Mouse (Mus musculus) stomach, embryonic 14.5 days (tissue): ENCODE results near the gene Zmiz1. TPM values are rescaled to one million over a fixed set of nuclear protein-coding genes. Genes with fewer than 3 reads are reported as not detected.

Source experiments
- ATAC-seq: fragments of 200-750 bp; cut with Nextera tagmentation; 2 replicates; pipeline ENCODE4 v1.8.0; 2017; ENCODE audit warnings: low read depth, moderate TSS enrichment; ENCODE audit not compliant: insufficient number of reproducible peaks, insufficient read depth, low FRiP score
- H3K27ac ChIP-seq: fragments of 300-500 bp; sonication (generic); 2 replicates; pipeline ENCODE4 v1.5.1; 2014; ENCODE audit warnings: mild to moderate bottlenecking, low read length, moderate library complexity, mixed read lengths
- H3K27me3 ChIP-seq: fragments of 300-500 bp; sonication (generic); 2 replicates; pipeline ENCODE4 v1.6.1; 2014; ENCODE audit warnings: low read length, control low read depth, mixed read lengths; ENCODE audit not compliant: control insufficient read depth, insufficient read depth
- H3K36me3 ChIP-seq: fragments of 300-500 bp; sonication (generic); 2 replicates; pipeline ENCODE4 v1.6.1; 2014; ENCODE audit warnings: mild to moderate bottlenecking, control low read depth, low read length, moderate library complexity, mixed read lengths; ENCODE audit not compliant: control insufficient read depth, insufficient read depth
- H3K4me1 ChIP-seq: fragments of 300-500 bp; sonication (generic); 2 replicates; pipeline ENCODE4 v1.6.1; 2014; ENCODE audit warnings: low read length, control low read depth, mixed read lengths; ENCODE audit not compliant: control insufficient read depth, insufficient read depth
- H3K4me2 ChIP-seq: fragments of 300-500 bp; sonication (generic); replicated peaks from 2 replicates; pipeline ENCODE4 v1.6.1; 2014; ENCODE audit warnings: low read depth, low read length, control low read depth
- H3K4me3 ChIP-seq: fragments of 300-500 bp; sonication (generic); 2 replicates; pipeline ENCODE4 v1.5.1; 2014; ENCODE audit warnings: low read depth, low read length, control low read depth
- H3K9ac ChIP-seq: fragments of 300-500 bp; sonication (generic); replicated peaks from 2 replicates; pipeline ENCODE4 v1.6.1; 2014; ENCODE audit warnings: low read depth, mild to moderate bottlenecking, control low read depth, low read length, moderate library complexity, mixed read lengths
- H3K9me3 ChIP-seq: fragments of 300-500 bp; sonication (generic); 2 replicates; pipeline ENCODE4 v1.6.1; 2016; ENCODE audit warnings: low read depth, low read length, control low read depth; ENCODE audit not compliant: control insufficient read depth
- WGBS: fragments of 180-500 bp; shearing (Covaris S2); extraction: QIAGEN DNeasy Blood & Tissue Kit; methylation state at CpG from one replicate; pipeline ENCODE4 v1.1.7; 2014; 5-methylcytosine and 5-hydroxymethylcytosine counted together
- polyA plus RNA-seq: library from polyadenylated mRNA; unstranded; fragments of >200 nt; fragmentation: Nextera tagmentation; extraction: Ambion mirVana; gene quantifications from 2 replicates; pipeline ENCODE4 v1.2.1, GENCODE M21; 2014

Gene Zmiz1
- polyA plus RNA-seq, 1 experiment from 2014 or later = 45.3 TPM

- Histone ChIP-seq H3K27ac (peak overlapping the region; percentile 56), H3K4me1 (peaks cover 29% of the 10 kb centered on the region), H3K27me3 (no peaks in the 10 kb centered on the region), H3K36me3 (no peaks in the 10 kb centered on the region), H3K4me2 (no peak overlapping the region), H3K4me3 (no peak overlapping the region), H3K9me3 (no peaks in the 10 kb centered on the region), H3K9ac (no peak overlapping the region)
- WGBS = 23% methylated on average over 11 of the region's 11 CpGs
- ATAC-seq = peak; percentile 66; the same call in 1 of the 2 replicates
Measured at GRCm38 (mm10) chr14:25565344-25566088, 106.5 kb downstream of the Zmiz1 start.

GRCm38 (mm10) chr14:25567245-25567644 lies 108.3 kb downstream of the Zmiz1 start:
- Histone ChIP-seq H3K4me3 (no peak overlapping the region), H3K9ac (no peak overlapping the region), H3K9me3 (no peaks in the 10 kb centered on the region), H3K27me3 (no peaks in the 10 kb centered on the region), H3K4me1 (peaks cover 16% of the 10 kb centered on the region), H3K27ac (no peak overlapping the region), H3K36me3 (peaks cover 4% of the 10 kb centered on the region), H3K4me2 (no peak overlapping the region)
- 47% methylated on average over 3 of the region's 3 CpGs for WGBS
- no peak for ATAC-seq

- 91% methylated on average over 2 of the region's 2 CpGs for WGBS
- ATAC-seq = no peak
- no peaks in the 10 kb centered on the region for H3K9me3 ChIP-seq
- peaks cover 10% of the 10 kb centered on the region for H3K36me3 ChIP-seq
- H3K27ac ChIP-seq = no peak overlapping the region
- H3K27me3 ChIP-seq = no peaks in the 10 kb centered on the region
- H3K4me2 ChIP-seq = no peak overlapping the region
- H3K4me3 ChIP-seq = no peak overlapping the region
- H3K4me1 ChIP-seq = peaks cover 12% of the 10 kb centered on the region
- no peak overlapping the region for H3K9ac ChIP-seq
Measured at GRCm38 (mm10) chr14:25567837-25568236, 108.9 kb downstream of the Zmiz1 start.

GRCm38 (mm10) chr14:25574047-25574870 lies 115.3 kb downstream of the Zmiz1 start:
- no peaks in the 10 kb centered on the region for H3K9me3 ChIP-seq
- 36% methylated on average over 16 of the region's 16 CpGs for whole genome bisulfite sequencing
- no peak overlapping the region for H3K4me3 ChIP-seq
- H3K4me1 ChIP-seq = peaks cover 9% of the 10 kb centered on the region; the same call in 1 of the 2 replicates
- H3K27ac ChIP-seq = no peak overlapping the region
- H3K9ac ChIP-seq = no peak overlapping the region
- ATAC-seq = 0 out of 2 replicates have a peak, but pooled peaks have one; percentile 54
- no peak overlapping the region for H3K4me2 ChIP-seq
- H3K36me3 ChIP-seq = peaks cover 44% of the 10 kb centered on the region
- H3K27me3 ChIP-seq = no peaks in the 10 kb centered on the region

- WGBS = 82% methylated on average over 3 of the region's 3 CpGs
- H3K27ac ChIP-seq = no peak overlapping the region
Measured at GRCm38 (mm10) chr14:25576642-25577041, 117.7 kb downstream of the Zmiz1 start.

GRCm38 (mm10) chr14:25577431-25577830 lies 118.4 kb downstream of the Zmiz1 start:
- Histone ChIP-seq H3K36me3 (peaks cover 60% of the 10 kb centered on the region), H3K4me2 (no peak overlapping the region), H3K9me3 (no peaks in the 10 kb centered on the region), H3K27ac (no peak overlapping the region), H3K27me3 (no peaks in the 10 kb centered on the region), H3K9ac (no peak overlapping the region), H3K4me3 (no peak overlapping the region), H3K4me1 (peaks cover 9% of the 10 kb centered on the region; the same call in 1 of the 2 replicates)
- ATAC-seq = no peak
- WGBS = 62% methylated on average over 3 of the region's 3 CpGs

More at GRCm38 (mm10) chr14:25576642-25577041, 117.7 kb downstream of the Zmiz1 start:
- Histone ChIP-seq H3K9ac (no peak overlapping the region), H3K27me3 (no peaks in the 10 kb centered on the region), H3K4me1 (peaks cover 9% of the 10 kb centered on the region; the same call in 1 of the 2 replicates), H3K36me3 (peaks cover 57% of the 10 kb centered on the region), H3K9me3 (no peaks in the 10 kb centered on the region), H3K4me3 (no peak overlapping the region), H3K4me2 (no peak overlapping the region)
- ATAC-seq = no peak

GRCm38 (mm10) chr14:25579597-25579996 lies 120.6 kb downstream of the Zmiz1 start:
- Histone ChIP-seq H3K4me1 (peaks cover 4% of the 10 kb centered on the region), H3K36me3 (peaks cover 60% of the 10 kb centered on the region), H3K9me3 (no peaks in the 10 kb centered on the region), H3K27me3 (no peaks in the 10 kb centered on the region), H3K4me2 (no peak overlapping the region), H3K9ac (no peak overlapping the region), H3K4me3 (no peak overlapping the region), H3K27ac (no peak overlapping the region)
- 89% methylated on average over 7 of the region's 7 CpGs for WGBS
- ATAC-seq = no peak

- H3K4me2 ChIP-seq = no peak overlapping the region
- no peak overlapping the region for H3K27ac ChIP-seq
- 92% methylated on average over 1 of the region's 1 CpGs for WGBS
- no peaks in the 10 kb centered on the region for H3K9me3 ChIP-seq
- H3K27me3 ChIP-seq = no peaks in the 10 kb centered on the region
- no peak overlapping the region for H3K9ac ChIP-seq
- no peak for ATAC-seq
- H3K4me3 ChIP-seq = no peak overlapping the region
- peaks cover 10% of the 10 kb centered on the region for H3K4me1 ChIP-seq
- H3K36me3 ChIP-seq = peaks cover 58% of the 10 kb centered on the region
Measured at GRCm38 (mm10) chr14:25580397-25580796, 121.4 kb downstream of the Zmiz1 start.
